Mouse (Mus musculus) lung, adult 18-20 months (tissue): ENCODE results near the gene Cep112.
"Not testable (repeated sequence)": the region's sequence is repeated elsewhere in the genome, so short reads cannot be mapped to it uniquely, and the experiment has no call there.

Source experiments
- DNase-seq, 2 experiments: peaks; one replicate each; pipeline ENCODE4 v3.0.0; 2022; ENCODE audit warnings: mixed read lengths in 2 of 2

Gene Cep112

GRCm38 (mm10) chr11:108804030-108804429 is 379.0 kb downstream of the Cep112 start:
- no peak for DNase-seq

GRCm38 (mm10) chr11:108805947-108806346 is 381.0 kb downstream of the Cep112 start:
- DNase-seq = no peak

GRCm38 (mm10) chr11:108809626-108810025 is 384.6 kb downstream of the Cep112 start:
- no peak for DNase-seq

GRCm38 (mm10) chr11:108821771-108822170 is 396.8 kb downstream of the Cep112 start:
- no peak for DNase-seq

- DNase-seq = no peak
These were observed 397.3 kb downstream of the Cep112 start for GRCm38 (mm10) chr11:108822257-108822656.

- DNase-seq = no peak
These were observed 402.3 kb downstream of the Cep112 start for GRCm38 (mm10) chr11:108827321-108827720.

GRCm38 (mm10) chr11:108828374-108829025 is 403.5 kb downstream of the Cep112 start:
- no peak for DNase-seq

- no peak for DNase-seq
These were observed 411.7 kb downstream of the Cep112 start for GRCm38 (mm10) chr11:108836706-108837105.

- no peak for DNase-seq
These were observed 415.2 kb downstream of the Cep112 start for GRCm38 (mm10) chr11:108840195-108840594.

- DNase-seq = no peak
These were observed 417.8 kb downstream of the Cep112 start for GRCm38 (mm10) chr11:108842765-108843164.

- DNase-seq = peak in 1 of 2 experiments; percentile 36
These were observed 421.0 kb downstream of the Cep112 start for GRCm38 (mm10) chr11:108845971-108846370.

- DNase-seq = no peak
These were observed 421.5 kb downstream of the Cep112 start for GRCm38 (mm10) chr11:108846479-108846878.

- no peak for DNase-seq
These were observed 426.8 kb downstream of the Cep112 start for GRCm38 (mm10) chr11:108851771-108852170.

GRCm38 (mm10) chr11:108857254-108857653 is 432.3 kb downstream of the Cep112 start:
- DNase-seq = no peak

- DNase-seq = peak; percentile 28 to 60
These were observed 432.8 kb downstream of the Cep112 start for GRCm38 (mm10) chr11:108857678-108858338.

GRCm38 (mm10) chr11:108858339-108858804 is 433.4 kb downstream of the Cep112 start:
- no peak for DNase-seq

- no peak for DNase-seq
These were observed 433.9 kb downstream of the Cep112 start for GRCm38 (mm10) chr11:108858846-108859245.

- DNase-seq = no peak
These were observed 437.4 kb downstream of the Cep112 start for GRCm38 (mm10) chr11:108862360-108862759.

- DNase-seq = peak; percentile 28 to 49
These were observed 440.8 kb downstream of the Cep112 start for GRCm38 (mm10) chr11:108865746-108866145.

- peak in 1 of 2 experiments; percentile 38 for DNase-seq
These were observed 442.5 kb downstream of the Cep112 start for GRCm38 (mm10) chr11:108867538-108867937.

- DNase-seq = not testable (repeated sequence)
These were observed 446.3 kb downstream of the Cep112 start for GRCm38 (mm10) chr11:108871284-108871683.

GRCm38 (mm10) chr11:108871748-108872147 is 446.8 kb downstream of the Cep112 start:
- DNase-seq = no peak

- peak; percentile 47 to 63 for DNase-seq
These were observed 451.7 kb downstream of the Cep112 start for GRCm38 (mm10) chr11:108876633-108877205.

GRCm38 (mm10) chr11:108877520-108877919 is 452.5 kb downstream of the Cep112 start:
- DNase-seq = no peak
